Mouse (Mus musculus) cerebellum, postnatal 4 days (tissue): ENCODE measurements around the gene AC141477.1.
A peak's percentile ranks its signal among the peaks of the same experiment; 100 is the strongest.

Experiments used
- DNase-seq, 2 experiments: peaks; one replicate each; pipeline ENCODE4 v3.0.0; 2022; ENCODE audit warnings: low spot score in 2 of 2, mixed read lengths in 1 of 2

Gene AC141477.1

GRCm38 (mm10) chr10:76440281-76440680, at the start of gene AC141477.1:
Gene AC141477.1 (minus strand): TSS chr10:76440444.
- no peak for DNase-seq

GRCm38 (mm10) chr10:76489205-76489604, 49.0 kb upstream of the AC141477.1 start:
- no peak for DNase-seq

GRCm38 (mm10) chr10:76488265-76488664, 48.0 kb upstream of the AC141477.1 start:
- DNase-seq = no peak

- no peak for DNase-seq
Observed at GRCm38 (mm10) chr10:76486302-76486701, 46.1 kb upstream of the AC141477.1 start.

- DNase-seq = no peak
Observed at GRCm38 (mm10) chr10:76481480-76481879, 41.2 kb upstream of the AC141477.1 start.

- DNase-seq = no peak
Observed at GRCm38 (mm10) chr10:76480851-76481250, 40.6 kb upstream of the AC141477.1 start.

- DNase-seq = no peak
Observed at GRCm38 (mm10) chr10:76473759-76474158, 33.5 kb upstream of the AC141477.1 start.

GRCm38 (mm10) chr10:76468203-76469162, 28.2 kb upstream of the AC141477.1 start, which contains the start of the genes Mcm3ap and Ybey:
Gene Mcm3ap (plus strand): TSS chr10:76468927.
Gene Ybey (minus strand): TSS chr10:76469114.
- DNase-seq = peak; percentile 78 to 88

GRCm38 (mm10) chr10:76462721-76463120, 22.5 kb upstream of the AC141477.1 start:
- no peak for DNase-seq

GRCm38 (mm10) chr10:76462312-76462711, 22.1 kb upstream of the AC141477.1 start:
- no peak for DNase-seq

- DNase-seq = no peak
Observed at GRCm38 (mm10) chr10:76461255-76461654, 21.0 kb upstream of the AC141477.1 start.

GRCm38 (mm10) chr10:76455289-76455688, 15.0 kb upstream of the AC141477.1 start:
- DNase-seq = peak; percentile 32 to 41

- no peak for DNase-seq
Observed at GRCm38 (mm10) chr10:76448851-76449250, 8.6 kb upstream of the AC141477.1 start, which contains the start of gene 2610028H24Rik. Gene 2610028H24Rik (plus strand): TSS chr10:76449081.

- no peak for DNase-seq
Observed at GRCm38 (mm10) chr10:76447406-76448229, 7.4 kb upstream of the AC141477.1 start.

- no peak for DNase-seq
Observed at GRCm38 (mm10) chr10:76445996-76446681, 5.9 kb upstream of the AC141477.1 start.

- peak; percentile 86 to 95 for DNase-seq
Observed at GRCm38 (mm10) chr10:76442178-76443088, 2.2 kb upstream of the AC141477.1 start, which contains the start of gene Pcnt. Gene Pcnt (minus strand): TSS chr10:76442786.

- no peak for DNase-seq
Observed at GRCm38 (mm10) chr10:76439107-76439890, 945 bp downstream of the AC141477.1 start.

GRCm38 (mm10) chr10:76433925-76434324, 6.3 kb downstream of the AC141477.1 start:
- no peak for DNase-seq

GRCm38 (mm10) chr10:76425674-76426073, 14.6 kb downstream of the AC141477.1 start:
- no peak for DNase-seq
